Mouse (Mus musculus): ENCODE results near the gene Rcl1.

DNA sequence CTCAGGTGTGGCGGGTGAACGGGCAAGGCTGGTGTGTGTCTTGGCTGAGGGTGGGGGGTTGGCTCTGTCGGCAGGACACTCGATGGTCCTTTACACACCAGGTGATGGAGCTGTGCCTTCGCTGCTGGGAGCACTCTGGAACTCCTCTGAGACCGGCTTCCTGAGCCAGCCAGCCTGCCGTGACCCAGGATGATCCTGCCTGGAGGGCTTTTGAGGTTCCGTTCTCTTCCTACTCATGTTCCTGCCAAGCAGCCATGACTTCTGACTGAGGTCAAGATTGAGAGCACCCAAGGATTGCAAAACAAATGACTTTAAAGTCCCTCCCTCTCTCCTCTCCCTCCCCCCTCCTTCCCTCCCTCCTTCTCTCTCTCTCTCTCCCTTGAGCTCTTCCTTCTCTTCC, 11.5 kb downstream of the Rcl1 start:
- no peak for TF ChIP-seq CTCF (IDR thresholded peaks at IDR 0.05; ENCODE audit: low read depth, low read length)
- TF ChIP-seq EP300 (IDR thresholded peaks at IDR 0.05; ENCODE audit: insufficient read depth, low read depth, low read length), result no peak
- TF ChIP-seq POLR2A (IDR thresholded peaks at IDR 0.05; ENCODE audit: insufficient read depth, low read length), result no peak

Data from ES-Bruce4 (cell line).